In genomic region chr4:65610329-65610728, GRCm38 (mm10) we compare ENCODE assay signal across 16 mouse cellular contexts. TPM values are rescaled to one million over a fixed set of nuclear protein-coding genes. Genes with fewer than 3 reads are reported as not detected.
A peak's percentile ranks its signal among the peaks of the same experiment; 100 is the strongest.
DNase-seq lines count a peak whose midpoint lies in the region; TF ChIP-seq lines count a peak whose summit lies in the region.
"Had no signal": no experiment of that assay in that cellular context is flagged by ENCODE, and none has a peak within 500 bp of the region (broad histone marks: within the 10 kb centered on the region; RNA-seq: fewer than 3 reads in every experiment).

No protein-coding gene starts in this region.

- TF ChIP-seq CTCF in gastrocnemius, adult 2 months (IDR thresholded peaks at IDR 0.05) = no peak

- DNase-seq in cerebellum, adult 18-20 months = peak; percentile 54 to 56
- DNase-seq in cerebellum, postnatal 4 days (ENCODE audit: low spot score in 2 of 2) = no peak
- DNase-seq in gastrocnemius, adult 2 months = no peak
- no peak for DNase-seq in gastrocnemius, postnatal 36 days
- DNase-seq in adipocyte (ENCODE audit: low spot score) = peak; percentile 30
- peak; percentile 36 for DNase-seq in large intestine, adult 2 months (ENCODE audit: low read depth, low spot score)
- DNase-seq in testis, postnatal 14 days (ENCODE audit: low spot score) = no peak
- DNase-seq in lung, postnatal 10 days = no peak
- DNase-seq: adrenal gland, adult 2 months; heart, adult 11 months; kidney, adult 8-10 months; right cerebral cortex, postnatal 25 days; thymus, postnatal 14 days had no signal

- WGBS in large intestine, adult 2 months = 32% methylated on average over 5 of the region's 5 CpGs

- H3K4me3 ChIP-seq in gastrocnemius, adult 2 months = no peak overlapping the region
- H3K4me3 ChIP-seq: embryonic facial prominence, embryonic 12.5 days; neural tube, embryonic 12.5 days had no signal

- H3K27ac ChIP-seq in gastrocnemius, adult 2 months = peak overlapping the region; percentile 3; the same call in 1 of the 2 replicates
- H3K27ac ChIP-seq: embryonic facial prominence, embryonic 12.5 days; neural tube, embryonic 12.5 days; stomach, postnatal 0 days had no signal

- intact Hi-C loops in gastrocnemius, adult 2 months (cut with DNase I) = no loop called here
- intact Hi-C loops in gastrocnemius, postnatal 36 days (cut with DNase I) = no loop called here

RNA-seq across cellular contexts. Expression of gene Trim32, which starts 5.5 kb away (rescaled TPM):
- 10 to 100 TPM; 10.7 to 11.0 TPM for total RNA-seq in gastrocnemius, adult 2 months (2021)
- 10 to 100 TPM in 1 of 2 experiments, 1 to 10 TPM in 1; 8.6 to 10.1 TPM for total RNA-seq in gastrocnemius, postnatal 36 days (2021)
- 7.6 and 10.9 TPM in 2 replicates for polyA plus RNA-seq in large intestine, adult 2 months (2012; rRNA removed)

Comparison
In these comparisons a context has a peak if more than half of its experiments do, and no peak if none do; other contexts are left out.
1. DNase-seq: peak in cerebellum, adult 18-20 months (2 of 2), adipocyte (single experiment) and large intestine, adult 2 months (single experiment); none in cerebellum, postnatal 4 days (0 of 2), gastrocnemius, adult 2 months (single experiment), gastrocnemius, postnatal 36 days (0 of 2), testis, postnatal 14 days (single experiment) and lung, postnatal 10 days (single experiment).